Mouse (Mus musculus): Measurements from ENCODE around the gene Prdm2.

DNA sequence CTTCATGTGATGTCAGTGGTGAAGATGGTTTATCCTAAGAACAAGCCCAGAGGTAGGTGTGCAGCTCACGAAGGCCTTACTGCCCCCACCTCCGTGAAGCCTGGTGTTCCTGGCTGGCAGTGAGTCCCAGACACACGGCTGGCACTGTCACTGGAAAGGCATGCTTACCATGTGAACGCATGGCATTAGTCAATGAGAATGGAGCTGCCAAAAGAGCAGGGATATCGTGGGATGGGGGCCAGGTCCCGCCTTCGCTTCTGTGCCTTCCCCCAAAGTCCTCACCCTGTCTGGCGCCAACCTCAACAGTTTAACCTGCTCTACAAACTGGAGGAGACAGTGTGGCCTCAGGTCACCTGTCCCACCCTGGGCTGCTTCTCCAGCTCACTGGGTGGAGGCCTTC lies 92.8 kb downstream of the Prdm2 start:
- TF ChIP-seq GATA1 (IDR thresholded peaks at IDR 0.05; ENCODE audit: low read depth, low read length): no peak
- TF ChIP-seq EP300 (IDR thresholded peaks at IDR 0.05; ENCODE audit: low read depth in 1 of 2, low read length in 2 of 2): no peak
- TF ChIP-seq BHLHE40 (IDR thresholded peaks at IDR 0.05; ENCODE audit: borderline replicate concordance, low read depth, low read length): no peak
- no peak for TF ChIP-seq RAD21 (IDR thresholded peaks at IDR 0.05; ENCODE audit: low read depth, low read length)
- no peak for TF ChIP-seq CTCF (IDR thresholded peaks at IDR 0.05 in 2 of 3, conservative IDR thresholded peaks at IDR 0.05 in 1 of 3; ENCODE audit: control insufficient read depth in 1 of 3, insufficient read depth in 1 of 3, low read depth in 2 of 3, low read length in 3 of 3, poor library complexity in 1 of 3, severe bottlenecking in 1 of 3)
- no peak for TF ChIP-seq POLR2A (IDR thresholded peaks at IDR 0.05; ENCODE audit: control insufficient read depth in 1 of 2, insufficient read depth in 1 of 2, low read depth in 1 of 2, low read length in 2 of 2, poor library complexity in 1 of 2)

All from MEL (cell line).